ENCODE assay signal across 21 mouse cellular contexts in the genomic region with DNA sequence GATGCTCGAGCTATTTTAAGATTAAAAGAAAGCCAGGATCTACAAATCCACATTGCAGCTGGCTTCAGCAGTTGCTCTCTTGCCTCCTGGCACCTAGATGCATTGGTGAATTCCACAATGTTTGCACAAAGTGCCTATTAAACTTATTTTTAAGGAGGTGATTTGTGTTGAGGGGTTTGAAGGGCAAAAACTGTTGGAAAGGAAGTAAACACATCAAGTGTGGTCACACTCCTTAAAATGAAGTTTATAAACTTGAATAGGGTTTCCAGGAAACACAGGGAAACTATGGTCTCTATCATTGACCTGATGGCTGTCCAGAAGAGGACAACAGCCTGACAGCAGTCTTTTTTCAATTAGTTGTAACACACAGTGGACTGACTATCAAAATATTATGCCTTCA.
"Had no signal": no experiment of that assay in that cellular context is flagged by ENCODE, and none has a peak within 500 bp of the region (broad histone marks: within the 10 kb centered on the region; RNA-seq: fewer than 3 reads in every experiment).

No protein-coding gene starts in this region.

- H3K36me3 ChIP-seq: limb, embryonic 12.5 days; limb, embryonic 15.5 days; midbrain, embryonic 10.5 days; midbrain, embryonic 13.5 days; neural tube, embryonic 13.5 days; stomach, embryonic 15.5 days had no signal

- H3K4me3 ChIP-seq: limb, embryonic 12.5 days; limb, embryonic 15.5 days; midbrain, embryonic 10.5 days; midbrain, embryonic 13.5 days; myocyte; neural tube, embryonic 13.5 days; stomach, embryonic 15.5 days had no signal

- DNase-seq: left cerebral cortex, postnatal 4 days; liver, postnatal 0 days; lung, embryonic 14.5 days; retina, postnatal 1 day; right cerebral cortex, postnatal 25 days; spleen, adult 18-20 months; thymus, postnatal 25 days had no signal

- H3K4me2 ChIP-seq: limb, embryonic 12.5 days; limb, embryonic 15.5 days; liver, embryonic 11.5 days; lung, embryonic 14.5 days; midbrain, embryonic 13.5 days; neural tube, embryonic 13.5 days; stomach, embryonic 15.5 days had no signal

- ATAC-seq: inflammation-experienced regulatory T-cells, adult 6 months; intestine, embryonic 16.5 days; liver, postnatal 0 days; lung, postnatal 0 days; midbrain, embryonic 13.5 days; midbrain, embryonic 16.5 days had no signal

- H3K27me3 ChIP-seq: limb, embryonic 12.5 days; limb, embryonic 15.5 days; midbrain, embryonic 13.5 days; neural tube, embryonic 13.5 days; stomach, embryonic 15.5 days had no signal

- H3K27ac ChIP-seq: limb, embryonic 12.5 days; limb, embryonic 15.5 days; liver, embryonic 14.5 days; macrophage; midbrain, embryonic 10.5 days; midbrain, embryonic 13.5 days; neural tube, embryonic 13.5 days; stomach, embryonic 15.5 days had no signal

- H3K9ac ChIP-seq: limb, embryonic 12.5 days; limb, embryonic 15.5 days; liver, embryonic 14.5 days; liver, postnatal 0 days; lung, embryonic 14.5 days; midbrain, embryonic 13.5 days; neural tube, embryonic 13.5 days; stomach, embryonic 15.5 days had no signal

- H3K9me3 ChIP-seq: limb, embryonic 12.5 days; limb, embryonic 15.5 days; midbrain, embryonic 10.5 days; midbrain, embryonic 13.5 days; neural tube, embryonic 13.5 days; stomach, embryonic 15.5 days had no signal

- H3K4me1 ChIP-seq: midbrain, embryonic 10.5 days; midbrain, embryonic 13.5 days; neural tube, embryonic 13.5 days had no signal
